Mouse (Mus musculus) CH12.LX (cell line): ENCODE results near the gene Pagr1a. TPM values are rescaled to one million over a fixed set of nuclear protein-coding genes. Genes with fewer than 3 reads are reported as not detected.

Source experiments
- DNase-seq: peaks from one replicate; pipeline ENCODE4 v3.0.0-alpha.2; 2013; ENCODE audit errors: extremely low read depth
- H3K27ac ChIP-seq: 2 replicates; pipeline ENCODE4 v1.5.1; 2012; ENCODE audit warnings: low read depth, mild to moderate bottlenecking, control low read depth, moderate library complexity; ENCODE audit not compliant: insufficient read depth
- H3K27me3 ChIP-seq: replicated peaks from 2 replicates; pipeline ENCODE3; 2012; ENCODE audit warnings: inconsistent platforms
- H3K36me3 ChIP-seq, 2 experiments: replicated peaks in 1 of 2; 2 replicates each; pipeline versions ENCODE3 to v1.6.1; 2012; ENCODE audit warnings: inconsistent platforms in 1 of 2, low read length in 1 of 2, mild to moderate bottlenecking in 1 of 2, mixed read lengths in 1 of 2, moderate library complexity in 1 of 2; ENCODE audit not compliant: control insufficient read depth in 1 of 2, insufficient read depth in 1 of 2
- H3K4me1 ChIP-seq, 2 experiments: 2 replicates each; pipeline ENCODE4 v1.6.1; 2012; ENCODE audit warnings: inconsistent platforms in 1 of 2, moderate library complexity in 1 of 2; ENCODE audit not compliant: insufficient read depth in 2 of 2, control insufficient read depth in 1 of 2
- H3K4me2 ChIP-seq: 2 replicates; pipeline ENCODE4 v1.6.1; 2012; ENCODE audit warnings: low read depth, mild to moderate bottlenecking, control low read depth; ENCODE audit not compliant: poor library complexity, insufficient read depth, severe bottlenecking
- H3K4me3 ChIP-seq, 3 experiments: fragments of 150-350 bp in 1 of 3; sonication (generic) in 1 of 3; replicated peaks in 1 of 3; 2 replicates each; pipeline versions ENCODE3 to v1.5.1; 2011 to 2012; ENCODE audit warnings: low read depth in 2 of 3, low read length in 2 of 3, mild to moderate bottlenecking in 2 of 3, moderate library complexity in 2 of 3, control low read depth in 1 of 3, improper control_type of control experiment in 1 of 3, inconsistent platforms in 1 of 3, mixed read lengths in 1 of 3; ENCODE audit not compliant: poor library complexity in 1 of 3
- H3K79me2 ChIP-seq: replicated peaks from 2 replicates; pipeline ENCODE4 v1.6.1; 2012; ENCODE audit warnings: mild to moderate bottlenecking, moderate library complexity; ENCODE audit not compliant: control insufficient read depth, poor library complexity, insufficient read depth, severe bottlenecking; ENCODE audit errors: extremely low read depth
- H3K9ac ChIP-seq: 2 replicates; pipeline ENCODE4 v1.6.1; 2012; ENCODE audit warnings: low read depth, mild to moderate bottlenecking, control low read depth, moderate library complexity; ENCODE audit not compliant: insufficient read depth
- H3K9me3 ChIP-seq: replicated peaks from 2 replicates; pipeline ENCODE3; 2012; ENCODE audit warnings: low read length, inconsistent platforms, mixed read lengths
- BHLHE40 ChIP-seq: IDR thresholded peaks from 2 replicates; pipeline ENCODE4 v1.6.1; 2011; ENCODE audit warnings: mild to moderate bottlenecking, low read depth, low read length, improper control_type of control experiment
- ELF1 ChIP-seq: IDR thresholded peaks from 2 replicates; pipeline ENCODE4 v1.6.1; 2014; ENCODE audit warnings: low read depth, mild to moderate bottlenecking, inconsistent platforms, low read length, improper control_type of control experiment
- EP300 ChIP-seq: IDR thresholded peaks from 2 replicates; pipeline ENCODE4 v1.6.1; 2011; ENCODE audit warnings: low read length, improper control_type of control experiment
- HCFC1 ChIP-seq: IDR thresholded peaks from 2 replicates; pipeline ENCODE4 v1.6.1; 2012; ENCODE audit warnings: low read depth, mild to moderate bottlenecking, inconsistent platforms, low read length, improper control_type of control experiment
- JUN ChIP-seq: IDR thresholded peaks from 2 replicates; pipeline ENCODE4 v1.6.1; 2011; ENCODE audit warnings: low read depth, mild to moderate bottlenecking, low read length, improper control_type of control experiment, moderate library complexity; ENCODE audit not compliant: insufficient read depth
- KAT2A ChIP-seq: IDR thresholded peaks from 2 replicates; pipeline ENCODE4 v1.6.1; 2012; ENCODE audit warnings: low read length, improper control_type of control experiment, inconsistent platforms; ENCODE audit not compliant: insufficient replicate concordance
- MAFK ChIP-seq: IDR thresholded peaks from 2 replicates; pipeline ENCODE4 v1.6.1; 2011; ENCODE audit warnings: low read length, improper control_type of control experiment; ENCODE audit not compliant: insufficient replicate concordance
- MAX ChIP-seq: IDR thresholded peaks from 2 replicates; pipeline ENCODE4 v1.6.1; 2011; ENCODE audit warnings: low read length, improper control_type of control experiment
- MAZ ChIP-seq: IDR thresholded peaks from 2 replicates; pipeline ENCODE4 v1.6.1; 2012; ENCODE audit warnings: low read depth, mild to moderate bottlenecking, inconsistent platforms, low read length, improper control_type of control experiment, moderate library complexity
- MEF2A ChIP-seq: IDR thresholded peaks from 2 replicates; pipeline ENCODE4 v1.6.1; 2014; ENCODE audit warnings: low read depth, mild to moderate bottlenecking, inconsistent platforms, low read length, improper control_type of control experiment, borderline replicate concordance
- MXI1 ChIP-seq: IDR thresholded peaks from 2 replicates; pipeline ENCODE4 v1.6.1; 2011; ENCODE audit warnings: mild to moderate bottlenecking, low read depth, low read length, improper control_type of control experiment
- MYC ChIP-seq: IDR thresholded peaks from 2 replicates; pipeline ENCODE4 v1.6.1; 2011; ENCODE audit warnings: low read depth, mild to moderate bottlenecking, improper control_type of control experiment, low read length
- NELFE ChIP-seq: IDR thresholded peaks from 2 replicates; pipeline ENCODE4 v1.6.1; 2011; ENCODE audit warnings: low read depth, low read length, improper control_type of control experiment
- NRF1 ChIP-seq: IDR thresholded peaks from 2 replicates; pipeline ENCODE4 v1.6.1; 2014; ENCODE audit warnings: low read depth, mild to moderate bottlenecking, inconsistent platforms, low read length, improper control_type of control experiment, moderate library complexity
- POLR2A ChIP-seq: IDR thresholded peaks from 2 replicates; pipeline ENCODE4 v1.6.1; 2011; ENCODE audit warnings: low read depth, mild to moderate bottlenecking, improper control_type of control experiment, low read length
- RAD21 ChIP-seq: IDR thresholded peaks from 2 replicates; pipeline ENCODE4 v1.6.1; 2011; ENCODE audit warnings: low read depth, mild to moderate bottlenecking, low read length, improper control_type of control experiment, moderate library complexity
- SIN3A ChIP-seq: IDR thresholded peaks from 2 replicates; pipeline ENCODE4 v1.6.1; 2012; ENCODE audit warnings: low read length, improper control_type of control experiment, inconsistent platforms
- SMC3 ChIP-seq: IDR thresholded peaks from 2 replicates; pipeline ENCODE4 v1.6.1; 2011; ENCODE audit warnings: low read depth, low read length, improper control_type of control experiment
- TBP ChIP-seq: conservative IDR thresholded peaks from 2 replicates; pipeline ENCODE4 v1.6.1; 2011; ENCODE audit warnings: low read depth, low read length, improper control_type of control experiment
- TCF12 ChIP-seq: IDR thresholded peaks from 2 replicates; pipeline ENCODE4 v1.6.1; 2014; ENCODE audit warnings: low read depth, mild to moderate bottlenecking, inconsistent platforms, low read length, improper control_type of control experiment
- USF2 ChIP-seq: conservative IDR thresholded peaks from 2 replicates; pipeline ENCODE4 v1.6.1; 2011; ENCODE audit warnings: low read depth, low read length, improper control_type of control experiment
- ZC3H11A ChIP-seq: IDR thresholded peaks from 2 replicates; pipeline ENCODE4 v1.6.1; 2012; ENCODE audit warnings: low read depth, mild to moderate bottlenecking, inconsistent platforms, low read length, improper control_type of control experiment
- ZKSCAN1 ChIP-seq: IDR thresholded peaks from 2 replicates; pipeline ENCODE4 v1.6.1; 2012; ENCODE audit warnings: low read depth, inconsistent platforms, low read length, improper control_type of control experiment, borderline replicate concordance
- ZMIZ1 ChIP-seq: IDR thresholded peaks from 2 replicates; pipeline ENCODE4 v1.6.1; 2012; ENCODE audit warnings: low read depth, mild to moderate bottlenecking, inconsistent platforms, low read length, improper control_type of control experiment
- dilution Hi-C: fragments of 300-500 bp; cut with MboI; formaldehyde crosslinking; loops from 2 replicates; pipeline ENCODE4 v1.14.3; 2020; ENCODE audit warnings: low sequenced_read_pairs; ENCODE audit not compliant: extremely low pct_unique_long_range_greater_than_20kb, extremely low pct_ligation_motif_present
- in situ Hi-C: fragments of 300-500 bp; cut with MboI; formaldehyde crosslinking; loops from 3 replicates; pipeline ENCODE4 v1.14.3; 2019; ENCODE audit warnings: low sequenced_read_pairs, low pct_ligation_motif_present, low pct_unique_long_range_greater_than_20kb, mixed read lengths
- polyA plus RNA-seq: library from polyadenylated mRNA; unstranded; fragments of >175 nt; gene quantifications from 2 replicates; pipeline ENCODE4 v1.2.1, GENCODE M21; 2012; ENCODE audit warnings: low read depth; ENCODE audit not compliant: insufficient read length
- total RNA-seq, 2 experiments: library from RNA; depleted of rRNA; stranded (reverse); fragments of 300-350 nt in 1 of 2; fragments of >200 nt in 1 of 2; gene quantifications; 2 replicates each; pipeline ENCODE4 v1.2.3; 2012 to 2014

Gene Pagr1a
- total and polyA plus RNA-seq, 3 experiments: 12.0 to 69.4 (median 60.0) TPM

- dilution Hi-C loops: no loop called here
- H3K4me1 ChIP-seq: peaks cover 22 to 70% of the 10 kb centered on the region in 2 experiments; a peak in 3 of 4 replicates
- H3K27me3 ChIP-seq: no peaks in the 10 kb centered on the region
- peaks cover 6 to 50% of the 10 kb centered on the region in 2 experiments for H3K36me3 ChIP-seq
- in situ Hi-C loops: loop anchor here (5.0 to 10.0 kb wide), 2 partner anchors 54 to 312 kb away; partner anchors contain the start of gene Coro1a
- peak overlapping the region; percentile 91 for H3K9ac ChIP-seq
- peak overlapping the region; percentile 77 for H3K4me2 ChIP-seq
- peak overlapping the region; percentile 80 for H3K27ac ChIP-seq
- H3K4me3 ChIP-seq: peak overlapping the region; percentile 65 to 92 (median 89)
- H3K79me2 ChIP-seq: peaks cover 14% of the 10 kb centered on the region
- DNase-seq: no peak
- TF ChIP-seq USF2: no peak
- TF ChIP-seq TCF12: 0 out of 2 replicates have a peak, but pooled peaks have one; percentile 12
- peak; percentile 66 for TF ChIP-seq ELF1
- no peaks in the 10 kb centered on the region for H3K9me3 ChIP-seq
These were observed 640 bp downstream of the Pagr1a start for GRCm38 (mm10) chr7:127016486-127016938.

DNA sequence TGATC lies 869 bp downstream of the Pagr1a start, which contains the start of gene Pagr1b:
TSS of gene Pagr1b (minus strand) at position 4 of the 5 bp plus-strand sequence.
- peaks cover 6 to 50% of the 10 kb centered on the region in 2 experiments for H3K36me3 ChIP-seq
- no peak for TF ChIP-seq MAZ
- TF ChIP-seq RAD21: no peak
- no peak for TF ChIP-seq MAFK
- TF ChIP-seq NELFE: no peak
- no peak for TF ChIP-seq TCF12
- no peak for TF ChIP-seq SIN3A
- TF ChIP-seq EP300: no peak
- no peak for TF ChIP-seq MAX
- TF ChIP-seq HCFC1: no peak
- TF ChIP-seq, all 38 proteins: peak for 0
- H3K27me3 ChIP-seq: no peaks in the 10 kb centered on the region
- DNase-seq: no peak
- peak within 1 kb of the TSS; percentile 77 for H3K4me2 ChIP-seq
- dilution Hi-C loops (no loop called here), in situ Hi-C loops (loop anchor here (5.0 to 10.0 kb wide), 2 partner anchors 54 to 311 kb away; partner anchors contain the start of gene Coro1a)
- peak within 1 kb of the TSS; percentile 65 to 92 (median 89) for H3K4me3 ChIP-seq
- H3K9me3 ChIP-seq: no peaks in the 10 kb centered on the region
- H3K4me1 ChIP-seq: peaks cover 22 to 70% of the 10 kb centered on the region in 2 experiments; a peak in 3 of 4 replicates
- peak within 1 kb of the TSS; percentile 80 for H3K27ac ChIP-seq
- peak within 1 kb of the TSS; percentile 91 for H3K9ac ChIP-seq
- peaks cover 14% of the 10 kb centered on the region for H3K79me2 ChIP-seq

GRCm38 (mm10) chr7:127016081-127016480 lies 1.1 kb downstream of the Pagr1a start:
- H3K4me2 ChIP-seq: peak overlapping the region; percentile 77
- no peaks in the 10 kb centered on the region for H3K9me3 ChIP-seq
- in situ Hi-C loops (loop anchor here (5.0 to 10.0 kb wide), 2 partner anchors 54 to 311 kb away; partner anchors contain the start of gene Coro1a), dilution Hi-C loops (no loop called here)
- H3K9ac ChIP-seq: peak overlapping the region; percentile 91
- peaks cover 14% of the 10 kb centered on the region for H3K79me2 ChIP-seq
- peaks cover 22 to 70% of the 10 kb centered on the region in 2 experiments; a peak in 3 of 4 replicates for H3K4me1 ChIP-seq
- H3K36me3 ChIP-seq: peaks cover 6 to 50% of the 10 kb centered on the region in 2 experiments
- peak overlapping the region; percentile 80 for H3K27ac ChIP-seq
- peak overlapping the region; percentile 65 to 92 (median 89) for H3K4me3 ChIP-seq
- DNase-seq: peak; percentile 89
- H3K27me3 ChIP-seq: no peaks in the 10 kb centered on the region
- TF ChIP-seq SMC3 (no peak), MAX (peak; percentile 72), NELFE (peak; percentile 73), ZKSCAN1 (no peak), NRF1 (peak; percentile 52; the same call in 1 of the 2 replicates), ZMIZ1 (0 out of 2 replicates have a peak, but pooled peaks have one; percentile 20), POLR2A (peak; percentile 79), BHLHE40 (peak; percentile 60; the same call in 1 of the 2 replicates), JUN (no peak), ZC3H11A (no peak), MYC (peak; percentile 83), SIN3A (peak; percentile 64; the same call in 1 of the 2 replicates), ELF1 (peak; percentile 50; the same call in 1 of the 2 replicates), MXI1 (peak; percentile 71), TBP (peak; percentile 80), KAT2A (no peak), MEF2A (no peak), TCF12 (peak; percentile 63), MAZ (0 out of 2 replicates have a peak, but pooled peaks have one; percentile 58)
